Mouse (Mus musculus) kidney, postnatal 0 days (tissue): ENCODE results near the gene Pigt. TPM values are rescaled to one million over a fixed set of nuclear protein-coding genes. Genes with fewer than 3 reads are reported as not detected.

Experiments used
- ATAC-seq: fragments of 200-750 bp; cut with Nextera tagmentation; replicated peaks from 2 replicates; pipeline ENCODE4 v1.8.0; 2017; ENCODE audit warnings: low read depth, moderate number of reproducible peaks, moderate TSS enrichment, moderate library complexity; ENCODE audit not compliant: low FRiP score
- DNase-seq: peaks from one replicate; pipeline ENCODE4 v3.0.0-alpha.2; 2016; ENCODE audit warnings: low spot score
- H3K27ac ChIP-seq: fragments of 300-500 bp; sonication (generic); 2 replicates; pipeline ENCODE4 v1.5.1; 2014; ENCODE audit warnings: mild to moderate bottlenecking
- H3K27me3 ChIP-seq: fragments of 300-500 bp; sonication (generic); 2 replicates; pipeline ENCODE4 v1.6.1; 2014; ENCODE audit warnings: low read length, mixed read lengths; ENCODE audit not compliant: insufficient read depth
- H3K36me3 ChIP-seq: fragments of 300-500 bp; sonication (generic); 2 replicates; pipeline ENCODE4 v1.6.1; 2014; ENCODE audit warnings: low read length, mixed read lengths; ENCODE audit not compliant: insufficient read depth
- H3K4me1 ChIP-seq: fragments of 300-500 bp; sonication (generic); replicated peaks from 2 replicates; pipeline ENCODE4 v1.6.1; 2014; ENCODE audit warnings: antibody characterized with exemption, low read length, mixed read lengths; ENCODE audit not compliant: insufficient read depth
- H3K4me2 ChIP-seq: fragments of 300-500 bp; sonication (generic); 2 replicates; pipeline ENCODE4 v1.6.1; 2014; ENCODE audit warnings: mild to moderate bottlenecking, low read length, moderate library complexity, mixed read lengths
- H3K4me3 ChIP-seq: fragments of 300-500 bp; sonication (generic); replicated peaks from 2 replicates; pipeline ENCODE4 v1.5.1; 2014; ENCODE audit warnings: low read depth, low read length
- H3K9ac ChIP-seq: fragments of 300-500 bp; sonication (generic); 2 replicates; pipeline ENCODE4 v1.6.1; 2014; ENCODE audit warnings: low read depth, low read length
- H3K9me3 ChIP-seq: fragments of 300-500 bp; sonication (generic); replicated peaks from 2 replicates; pipeline ENCODE4 v1.6.1; 2016; ENCODE audit warnings: low read length, inconsistent platforms, mixed read lengths
- CTCF ChIP-seq: IDR thresholded peaks from 2 replicates; pipeline ENCODE4 v1.5.1; 2016; ENCODE audit warnings: antibody characterized with exemption, low read depth, mild to moderate bottlenecking, moderate library complexity
- WGBS: fragments of 180-500 bp; shearing (Covaris S2); extraction: QIAGEN DNeasy Blood & Tissue Kit; methylation state at CpG from one replicate; pipeline ENCODE4 v1.1.7; 2014; 5-methylcytosine and 5-hydroxymethylcytosine counted together
- polyA plus RNA-seq: library from polyadenylated mRNA; unstranded; fragments of >200 nt; fragmentation: Nextera tagmentation; extraction: Ambion mirVana; gene quantifications from 2 replicates; pipeline ENCODE4 v1.2.1, GENCODE M21; 2015

Gene Pigt
- polyA plus RNA-seq, 1 experiment from 2014 or later: 86.3 TPM

- Histone ChIP-seq H3K9me3 (no peaks in the 10 kb centered on the region), H3K27me3 (no peaks in the 10 kb centered on the region), H3K36me3 (no peaks in the 10 kb centered on the region), H3K4me3 (no peak overlapping the region), H3K4me2 (no peak overlapping the region), H3K27ac (peak overlapping the region; percentile 62), H3K4me1 (peaks cover 13% of the 10 kb centered on the region), H3K9ac (no peak overlapping the region)
- DNase-seq (no peak), ATAC-seq (no peak)
- WGBS: 66% methylated on average over 14 of the region's 14 CpGs
- no peak for TF ChIP-seq CTCF
Observed at GRCm38 (mm10) chr2:164453047-164453757, 44.1 kb upstream of the Pigt start.

- DNase-seq (no peak), ATAC-seq (no peak)
- peaks cover 13% of the 10 kb centered on the region for H3K4me1 ChIP-seq
- no peak overlapping the region for H3K4me3 ChIP-seq
- peak overlapping the region; percentile 47 for H3K27ac ChIP-seq
- WGBS: 53% methylated on average over 7 of the region's 7 CpGs
- H3K4me2 ChIP-seq: no peak overlapping the region
- no peaks in the 10 kb centered on the region for H3K27me3 ChIP-seq
- TF ChIP-seq CTCF: no peak
- no peak overlapping the region for H3K9ac ChIP-seq
- H3K36me3 ChIP-seq: no peaks in the 10 kb centered on the region
- no peaks in the 10 kb centered on the region for H3K9me3 ChIP-seq
Observed at GRCm38 (mm10) chr2:164453887-164454500, 43.3 kb upstream of the Pigt start.

- Histone ChIP-seq H3K36me3 (no peaks in the 10 kb centered on the region), H3K4me3 (no peak overlapping the region), H3K4me2 (no peak overlapping the region), H3K9me3 (no peaks in the 10 kb centered on the region), H3K9ac (no peak overlapping the region), H3K4me1 (peaks cover 13% of the 10 kb centered on the region), H3K27ac (peak overlapping the region; percentile 47), H3K27me3 (no peaks in the 10 kb centered on the region)
- WGBS: 33% methylated on average over 10 of the region's 10 CpGs
- no peak for TF ChIP-seq CTCF
- DNase-seq (peak; percentile 63), ATAC-seq (peak; percentile 31; the same call in 1 of the 2 replicates)
Observed at GRCm38 (mm10) chr2:164454846-164455245, 42.5 kb upstream of the Pigt start.

- DNase-seq: peak; percentile 75
Observed at GRCm38 (mm10) chr2:164455421-164456190, 41.7 kb upstream of the Pigt start.

GRCm38 (mm10) chr2:164456413-164456812 is 40.9 kb upstream of the Pigt start:
- Histone ChIP-seq H3K4me1 (peaks cover 13% of the 10 kb centered on the region), H3K4me3 (no peak overlapping the region), H3K9me3 (no peaks in the 10 kb centered on the region), H3K27ac (peak overlapping the region; percentile 86), H3K27me3 (no peaks in the 10 kb centered on the region), H3K4me2 (peak overlapping the region; percentile 42; the same call in 1 of the 2 replicates), H3K36me3 (no peaks in the 10 kb centered on the region), H3K9ac (peak overlapping the region; percentile 31; the same call in 1 of the 2 replicates)
- WGBS: 81% methylated on average over 1 of the region's 1 CpGs
- no peak for TF ChIP-seq CTCF
- ATAC-seq (no peak), DNase-seq (no peak)

More at GRCm38 (mm10) chr2:164455421-164456190, 41.7 kb upstream of the Pigt start:
- Histone ChIP-seq H3K36me3 (no peaks in the 10 kb centered on the region), H3K9me3 (no peaks in the 10 kb centered on the region), H3K9ac (no peak overlapping the region), H3K27ac (peak overlapping the region; percentile 62), H3K4me1 (peaks cover 13% of the 10 kb centered on the region), H3K4me3 (no peak overlapping the region), H3K27me3 (no peaks in the 10 kb centered on the region), H3K4me2 (no peak overlapping the region)
- TF ChIP-seq CTCF: no peak
- ATAC-seq: no peak
- WGBS: 47% methylated on average over 6 of the region's 6 CpGs

GRCm38 (mm10) chr2:164456864-164457300 is 40.4 kb upstream of the Pigt start, which contains the start of gene Sys1:
Gene Sys1, plus strand, starts transcription at chr2:164456964.
- no peaks in the 10 kb centered on the region for H3K9me3 ChIP-seq
- peak; percentile 37; the same call in 1 of the 2 replicates for TF ChIP-seq CTCF
- peak within 1 kb of the TSS; percentile 42 for H3K4me2 ChIP-seq
- 2% methylated on average over 7 of the region's 7 CpGs for whole genome bisulfite sequencing
- ATAC-seq (no peak), DNase-seq (peak; percentile 76)
- H3K36me3 ChIP-seq: no peaks in the 10 kb centered on the region
- H3K4me3 ChIP-seq: no peak within 1 kb of the TSS
- no peaks in the 10 kb centered on the region for H3K27me3 ChIP-seq
- peak within 1 kb of the TSS; percentile 31; the same call in 1 of the 2 replicates for H3K9ac ChIP-seq
- peak within 1 kb of the TSS; percentile 86 for H3K27ac ChIP-seq
- H3K4me1 ChIP-seq: peaks cover 13% of the 10 kb centered on the region
